Mouse (Mus musculus) stomach, embryonic 15.5 days (tissue): ENCODE results near the gene Rpl29. TPM values are rescaled to one million over a fixed set of nuclear protein-coding genes. Genes with fewer than 3 reads are reported as not detected.

ENCODE experiments used
- ATAC-seq: fragments of 200-750 bp; cut with Nextera tagmentation; 2 replicates; pipeline ENCODE4 v1.8.0; 2017; ENCODE audit warnings: low read depth, moderate number of reproducible peaks, moderate TSS enrichment; ENCODE audit not compliant: insufficient read depth, low FRiP score
- H3K27ac ChIP-seq: fragments of 300-500 bp; sonication (generic); 2 replicates; pipeline ENCODE4 v1.5.1; 2015; ENCODE audit warnings: mild to moderate bottlenecking, inconsistent platforms
- H3K27me3 ChIP-seq: fragments of 300-500 bp; sonication (generic); replicated peaks from 2 replicates; pipeline ENCODE4 v1.6.1; 2015; ENCODE audit warnings: inconsistent platforms
- H3K36me3 ChIP-seq: fragments of 300-500 bp; sonication (generic); 2 replicates; pipeline ENCODE4 v1.6.1; 2015; ENCODE audit warnings: inconsistent platforms
- H3K4me1 ChIP-seq: fragments of 300-500 bp; sonication (generic); 2 replicates; pipeline ENCODE4 v1.6.1; 2015; ENCODE audit warnings: inconsistent platforms
- H3K4me2 ChIP-seq: fragments of 300-500 bp; sonication (generic); 2 replicates; pipeline ENCODE4 v1.6.1; 2015; ENCODE audit warnings: mild to moderate bottlenecking, inconsistent platforms
- H3K4me3 ChIP-seq: fragments of 300-500 bp; sonication (generic); replicated peaks from 2 replicates; pipeline ENCODE4 v1.5.1; 2015; ENCODE audit warnings: inconsistent platforms
- H3K9ac ChIP-seq: fragments of 300-500 bp; sonication (generic); 2 replicates; pipeline ENCODE4 v1.6.1; 2015; ENCODE audit warnings: inconsistent platforms
- H3K9me3 ChIP-seq: fragments of 300-500 bp; sonication (generic); 2 replicates; pipeline ENCODE4 v1.6.1; 2016; ENCODE audit warnings: inconsistent platforms
- WGBS: fragments of 180-500 bp; shearing (Covaris S2); methylation state at CpG from one replicate; pipeline ENCODE4 v1.1.7; 2015; 5-methylcytosine and 5-hydroxymethylcytosine counted together
- polyA plus RNA-seq: library from polyadenylated mRNA; unstranded; fragments of >200 nt; fragmentation: Nextera tagmentation; extraction: Ambion mirVana; gene quantifications from 2 replicates; pipeline ENCODE4 v1.2.1, GENCODE M21; 2015

Gene Rpl29
- polyA plus RNA-seq, 1 experiment from 2014 or later = 805 TPM

GRCm38 (mm10) chr9:106476924-106477484 is 47.8 kb downstream of the Rpl29 start, which contains the start of gene Parp3:
Gene Parp3, minus strand, starts transcription at chr9:106476949.
- WGBS = 1% methylated on average over 41 of the region's 41 CpGs
- no peaks in the 10 kb centered on the region for H3K27me3 ChIP-seq
- ATAC-seq = peak; percentile 98
- peaks cover 9% of the 10 kb centered on the region for H3K36me3 ChIP-seq
- H3K4me1 ChIP-seq = peaks cover 46% of the 10 kb centered on the region
- H3K4me2 ChIP-seq = peak within 1 kb of the TSS; percentile 95
- H3K27ac ChIP-seq = peak within 1 kb of the TSS; percentile 83
- H3K9ac ChIP-seq = peak within 1 kb of the TSS; percentile 41
- no peaks in the 10 kb centered on the region for H3K9me3 ChIP-seq
- peak within 1 kb of the TSS; percentile 85 for H3K4me3 ChIP-seq

DNA sequence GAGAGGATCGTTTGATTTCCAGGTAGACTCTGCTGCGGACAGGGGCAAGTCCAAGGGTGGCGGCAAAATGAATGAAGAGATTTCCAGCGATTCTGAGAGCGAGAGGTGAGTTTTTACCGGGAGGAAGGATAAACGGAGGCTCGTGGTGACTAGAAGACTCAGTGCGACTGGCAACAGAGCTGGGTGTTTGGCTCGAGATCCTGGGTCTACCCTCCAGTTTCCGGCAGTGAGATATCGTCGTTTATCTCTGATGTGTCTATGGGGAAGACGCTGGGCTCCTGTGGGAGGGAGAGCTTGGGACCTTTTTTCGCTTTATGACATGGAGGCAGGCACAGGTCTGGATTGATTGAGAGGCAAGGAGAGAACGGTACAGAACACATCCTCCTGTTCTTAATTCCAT is 48.4 kb downstream of the Rpl29 start:
- Histone ChIP-seq H3K4me2 (peak overlapping the region; percentile 95), H3K9ac (peak overlapping the region; percentile 41), H3K27me3 (no peaks in the 10 kb centered on the region), H3K9me3 (no peaks in the 10 kb centered on the region), H3K27ac (no peak overlapping the region), H3K4me1 (peaks cover 46% of the 10 kb centered on the region), H3K4me3 (peak overlapping the region; percentile 85), H3K36me3 (peaks cover 9% of the 10 kb centered on the region)
- WGBS = 3% methylated on average over 16 of the region's 16 CpGs
- no peak for ATAC-seq

DNA sequence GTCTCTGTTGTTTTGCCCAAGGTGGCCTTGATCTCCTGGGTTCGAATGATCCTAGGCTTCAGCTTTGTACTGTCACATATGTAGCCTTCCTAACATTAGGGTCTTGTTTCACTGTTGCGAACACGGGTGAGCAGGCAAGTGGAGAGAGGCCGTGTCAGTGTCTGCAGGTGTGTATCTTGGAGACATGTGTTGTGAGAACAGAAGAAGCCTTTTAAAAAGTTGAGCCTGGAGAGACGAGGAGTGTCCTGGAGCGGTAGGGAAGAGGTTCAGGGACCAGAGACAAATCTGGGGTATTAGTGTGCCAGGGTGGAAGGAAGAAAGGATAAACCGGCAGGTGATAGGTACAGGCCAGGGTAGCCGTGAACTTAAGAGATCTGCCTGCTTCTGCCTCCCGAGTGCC is 48.8 kb downstream of the Rpl29 start:
- Histone ChIP-seq H3K4me1 (peaks cover 46% of the 10 kb centered on the region), H3K9me3 (no peaks in the 10 kb centered on the region), H3K36me3 (peaks cover 11% of the 10 kb centered on the region), H3K4me2 (peak overlapping the region; percentile 95), H3K27me3 (no peaks in the 10 kb centered on the region), H3K4me3 (peak overlapping the region; percentile 85), H3K9ac (0 out of 2 replicates have a peak overlapping the region, but pooled peaks have one; percentile 41), H3K27ac (no peak overlapping the region)
- ATAC-seq = no peak
- WGBS = 78% methylated on average over 9 of the region's 9 CpGs

DNA sequence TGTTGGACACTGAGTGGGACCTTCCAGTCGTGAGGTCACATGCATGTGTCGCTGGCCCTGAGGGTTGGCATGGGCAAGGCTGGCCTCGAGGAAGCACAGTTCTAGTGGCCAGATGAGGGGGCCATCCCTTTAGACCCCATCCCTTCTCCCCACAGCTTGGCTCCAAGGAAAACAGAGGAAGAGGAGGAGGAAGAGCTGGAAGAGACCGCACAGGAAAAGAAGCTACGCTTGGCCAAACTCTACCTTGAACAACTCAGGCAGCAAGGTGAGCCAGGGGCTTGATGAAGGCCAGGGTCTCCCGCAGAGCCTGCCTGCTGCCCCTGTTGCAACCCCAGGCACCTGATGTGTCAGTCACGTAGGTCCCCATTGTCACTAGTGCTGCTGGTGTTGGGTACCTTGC is 51.3 kb downstream of the Rpl29 start:
- 79% methylated on average over 7 of the region's 7 CpGs for WGBS
- no peaks in the 10 kb centered on the region for H3K9me3 ChIP-seq
- no peaks in the 10 kb centered on the region for H3K27me3 ChIP-seq
- no peak overlapping the region for H3K9ac ChIP-seq
- H3K27ac ChIP-seq = no peak overlapping the region
- no peak overlapping the region for H3K4me2 ChIP-seq
- peaks cover 28% of the 10 kb centered on the region for H3K36me3 ChIP-seq
- H3K4me1 ChIP-seq = peaks cover 22% of the 10 kb centered on the region
- ATAC-seq = no peak
- H3K4me3 ChIP-seq = no peak overlapping the region

- H3K27me3 ChIP-seq = no peaks in the 10 kb centered on the region
- no peak overlapping the region for H3K4me3 ChIP-seq
- no peak overlapping the region for H3K9ac ChIP-seq
- H3K4me2 ChIP-seq = no peak overlapping the region
- 86% methylated on average over 15 of the region's 15 CpGs for WGBS
- ATAC-seq = no peak
- peaks cover 28% of the 10 kb centered on the region for H3K36me3 ChIP-seq
- peaks cover 18% of the 10 kb centered on the region for H3K4me1 ChIP-seq
- no peaks in the 10 kb centered on the region for H3K9me3 ChIP-seq
- no peak overlapping the region for H3K27ac ChIP-seq
Observed at GRCm38 (mm10) chr9:106481075-106481474, 51.8 kb downstream of the Rpl29 start.

Other genes starting within 250 kb of the Rpl29 start
- gene Ppm1m, start 229.7 kb upstream of the Rpl29 start, polyA plus RNA-seq = 39.0 and 42.0 TPM in 2 replicates
- gene Twf2, start 226.3 kb upstream of the Rpl29 start, polyA plus RNA-seq = 53.9 and 64.0 TPM in 2 replicates
- 0.12 and 0.15 TPM in 2 replicates for gene Tlr9, start 206.9 kb upstream of the Rpl29 start, polyA plus RNA-seq
- 109 TPM in 2 replicates for gene Alas1, start 180.8 kb upstream of the Rpl29 start, polyA plus RNA-seq
- 24.7 and 25.4 TPM in 2 replicates for gene Poc1a, start 148.4 kb upstream of the Rpl29 start, polyA plus RNA-seq
- 16.8 and 17.1 TPM in 2 replicates for gene Dusp7, start 60.8 kb upstream of the Rpl29 start, polyA plus RNA-seq
- 37.9 and 50.7 TPM in 2 replicates for gene Acy1, start 8.9 kb downstream of the Rpl29 start, polyA plus RNA-seq
- gene Abhd14b, start 18.0 kb downstream of the Rpl29 start, polyA plus RNA-seq = 26.2 and 26.9 TPM in 2 replicates
- gene Abhd14a, start 18.2 kb downstream of the Rpl29 start, polyA plus RNA-seq = 48.6 and 48.7 TPM in 2 replicates
- gene Pcbp4, start 23.8 kb downstream of the Rpl29 start, polyA plus RNA-seq = 51.8 and 58.9 TPM in 2 replicates
- 0.19 and 0.42 TPM in 2 replicates for gene Gpr62, start 36.5 kb downstream of the Rpl29 start, polyA plus RNA-seq
- 44.3 and 46.5 TPM in 2 replicates for gene Rrp9, start 46.5 kb downstream of the Rpl29 start, polyA plus RNA-seq
- 2.9 and 3.7 TPM in 2 replicates for gene Parp3, start 47.5 kb downstream of the Rpl29 start, polyA plus RNA-seq
- not detected in 2 replicates for gene Iqcf1, start 70.5 kb downstream of the Rpl29 start, polyA plus RNA-seq
- gene Iqcf5, start 85.1 kb downstream of the Rpl29 start, polyA plus RNA-seq = not detected in 2 replicates
- not detected in 2 replicates for gene Iqcf3, start 132.2 kb downstream of the Rpl29 start, polyA plus RNA-seq
- gene Iqcf4, start 141.5 kb downstream of the Rpl29 start, polyA plus RNA-seq = not detected in 2 replicates
- gene Iqcf6, start 197.1 kb downstream of the Rpl29 start, polyA plus RNA-seq = not detected in 2 replicates
- not detected in 2 replicates for gene Grm2, start 226.6 kb downstream of the Rpl29 start, polyA plus RNA-seq